Mouse (Mus musculus) limb, embryonic 10.5 days (tissue): ENCODE measurements around the gene Plxna1. TPM values are rescaled to one million over a fixed set of nuclear protein-coding genes. Genes with fewer than 3 reads are reported as not detected.

Experiments
- DNase-seq: peaks from one replicate; pipeline ENCODE4 v3.0.0-alpha.2; 2017; ENCODE audit warnings: low spot score
- H3K27ac ChIP-seq: fragments of 300-500 bp; sonication (generic); 2 replicates; pipeline ENCODE4 v1.5.1; 2016; ENCODE audit warnings: mild to moderate bottlenecking
- H3K27me3 ChIP-seq: fragments of 300-500 bp; sonication (generic); 2 replicates; pipeline ENCODE4 v1.6.1; 2016; ENCODE audit warnings: low read depth, mild to moderate bottlenecking; ENCODE audit not compliant: poor library complexity, severe bottlenecking
- H3K36me3 ChIP-seq: fragments of 300-500 bp; sonication (generic); 2 replicates; pipeline ENCODE4 v1.6.1; 2016; ENCODE audit warnings: mild to moderate bottlenecking, moderate library complexity
- H3K4me1 ChIP-seq: fragments of 300-500 bp; sonication (generic); 2 replicates; pipeline ENCODE4 v1.6.1; 2016
- H3K4me3 ChIP-seq: fragments of 300-500 bp; sonication (generic); 2 replicates; pipeline ENCODE4 v1.5.1; 2016; ENCODE audit warnings: mild to moderate bottlenecking, moderate library complexity
- H3K9me3 ChIP-seq: fragments of 300-500 bp; sonication (generic); replicated peaks from 2 replicates; pipeline ENCODE4 v1.6.1; 2016; ENCODE audit warnings: mild to moderate bottlenecking
- WGBS: fragments of 180-500 bp; shearing (Covaris S2); methylation state at CpG from one replicate; pipeline ENCODE4 v1.1.7; 2016; 5-methylcytosine and 5-hydroxymethylcytosine counted together
- polyA plus RNA-seq: library from polyadenylated mRNA; unstranded; fragments of >200 nt; fragmentation: Nextera tagmentation; extraction: Ambion mirVana; gene quantifications from 2 replicates; pipeline ENCODE4 v1.2.1, GENCODE M21; 2016

Gene Plxna1
- polyA plus RNA-seq = 28.6 and 29.5 TPM in 2 replicates

- Histone ChIP-seq H3K4me1 (peaks cover 39% of the 10 kb centered on the region), H3K27ac (peak within 1 kb of the TSS; percentile 96), H3K27me3 (peaks cover 15% of the 10 kb centered on the region), H3K9me3 (no peaks in the 10 kb centered on the region), H3K36me3 (peaks cover 6% of the 10 kb centered on the region), H3K4me3 (peak within 1 kb of the TSS; percentile 99)
- WGBS = 3% methylated on average over 94 of the region's 110 CpGs
- peak; percentile 88 for DNase-seq
Observed at GRCm38 (mm10) chr6:89362281-89363106, at the start of gene Plxna1. Gene Plxna1, minus strand, starts transcription at chr6:89362620.

GRCm38 (mm10) chr6:89409041-89409440 is 46.6 kb upstream of the Plxna1 start:
- H3K4me3 ChIP-seq = no peak overlapping the region
- 85% methylated on average over 1 of the region's 1 CpGs for WGBS
- no peak overlapping the region for H3K27ac ChIP-seq
- no peak for DNase-seq
- no peaks in the 10 kb centered on the region for H3K27me3 ChIP-seq
- no peaks in the 10 kb centered on the region for H3K9me3 ChIP-seq
- H3K4me1 ChIP-seq = no peaks in the 10 kb centered on the region
- H3K36me3 ChIP-seq = no peaks in the 10 kb centered on the region

- no peak overlapping the region for H3K27ac ChIP-seq
- DNase-seq = no peak
- no peaks in the 10 kb centered on the region for H3K4me1 ChIP-seq
Observed at GRCm38 (mm10) chr6:89408259-89408658, 45.8 kb upstream of the Plxna1 start.

GRCm38 (mm10) chr6:89407247-89407889 is 44.9 kb upstream of the Plxna1 start:
- WGBS = 92% methylated on average over 3 of the region's 3 CpGs
- Histone ChIP-seq H3K27me3 (no peaks in the 10 kb centered on the region), H3K4me1 (no peaks in the 10 kb centered on the region), H3K9me3 (no peaks in the 10 kb centered on the region), H3K4me3 (no peak overlapping the region), H3K27ac (no peak overlapping the region), H3K36me3 (no peaks in the 10 kb centered on the region)
- no peak for DNase-seq

More at GRCm38 (mm10) chr6:89408259-89408658, 45.8 kb upstream of the Plxna1 start:
- WGBS = 81% methylated on average over 5 of the region's 5 CpGs
- H3K4me3 ChIP-seq = no peak overlapping the region
- no peaks in the 10 kb centered on the region for H3K9me3 ChIP-seq
- H3K27me3 ChIP-seq = no peaks in the 10 kb centered on the region
- no peaks in the 10 kb centered on the region for H3K36me3 ChIP-seq

GRCm38 (mm10) chr6:89404964-89405363 is 42.5 kb upstream of the Plxna1 start:
- DNase-seq = no peak
- WGBS = 87% methylated on average over 2 of the region's 2 CpGs
- H3K4me3 ChIP-seq = no peak overlapping the region
- no peaks in the 10 kb centered on the region for H3K4me1 ChIP-seq
- H3K36me3 ChIP-seq = no peaks in the 10 kb centered on the region
- H3K9me3 ChIP-seq = no peaks in the 10 kb centered on the region
- no peaks in the 10 kb centered on the region for H3K27me3 ChIP-seq
- H3K27ac ChIP-seq = no peak overlapping the region

- H3K9me3 ChIP-seq = no peaks in the 10 kb centered on the region
- WGBS = 81% methylated on average over 2 of the region's 2 CpGs
- no peaks in the 10 kb centered on the region for H3K36me3 ChIP-seq
- H3K27me3 ChIP-seq = no peaks in the 10 kb centered on the region
- no peak overlapping the region for H3K4me3 ChIP-seq
- no peak overlapping the region for H3K27ac ChIP-seq
- DNase-seq = no peak
- H3K4me1 ChIP-seq = no peaks in the 10 kb centered on the region
Observed at GRCm38 (mm10) chr6:89403257-89404225, 41.1 kb upstream of the Plxna1 start.

- H3K27me3 ChIP-seq = no peaks in the 10 kb centered on the region
- WGBS = 67% methylated on average over 2 of the region's 2 CpGs
- H3K36me3 ChIP-seq = no peaks in the 10 kb centered on the region
- DNase-seq = no peak
- no peaks in the 10 kb centered on the region for H3K4me1 ChIP-seq
- H3K27ac ChIP-seq = no peak overlapping the region
- no peak overlapping the region for H3K4me3 ChIP-seq
- no peaks in the 10 kb centered on the region for H3K9me3 ChIP-seq
Observed at GRCm38 (mm10) chr6:89402406-89402805, 40.0 kb upstream of the Plxna1 start.

- H3K27ac ChIP-seq = no peak overlapping the region
- no peaks in the 10 kb centered on the region for H3K4me1 ChIP-seq
- DNase-seq = no peak
- H3K27me3 ChIP-seq = no peaks in the 10 kb centered on the region
- no peak overlapping the region for H3K4me3 ChIP-seq
- H3K9me3 ChIP-seq = no peaks in the 10 kb centered on the region
- WGBS = 97% methylated on average over 1 of the region's 1 CpGs
- H3K36me3 ChIP-seq = no peaks in the 10 kb centered on the region
Observed at GRCm38 (mm10) chr6:89399564-89399963, 37.1 kb upstream of the Plxna1 start.

- Histone ChIP-seq H3K36me3 (no peaks in the 10 kb centered on the region), H3K27ac (no peak overlapping the region), H3K4me1 (no peaks in the 10 kb centered on the region), H3K9me3 (no peaks in the 10 kb centered on the region), H3K4me3 (no peak overlapping the region), H3K27me3 (no peaks in the 10 kb centered on the region)
- WGBS = 89% methylated on average over 4 of the region's 4 CpGs
- no peak for DNase-seq
Observed at GRCm38 (mm10) chr6:89397919-89398318, 35.5 kb upstream of the Plxna1 start.

- no peaks in the 10 kb centered on the region for H3K27me3 ChIP-seq
- no peaks in the 10 kb centered on the region for H3K36me3 ChIP-seq
- H3K4me1 ChIP-seq = no peaks in the 10 kb centered on the region
- H3K9me3 ChIP-seq = no peaks in the 10 kb centered on the region
- DNase-seq = no peak
- H3K4me3 ChIP-seq = no peak overlapping the region
- H3K27ac ChIP-seq = no peak overlapping the region
- 92% methylated on average over 2 of the region's 2 CpGs for WGBS
Observed at GRCm38 (mm10) chr6:89393820-89394219, 31.4 kb upstream of the Plxna1 start.

- Histone ChIP-seq H3K27me3 (no peaks in the 10 kb centered on the region), H3K36me3 (no peaks in the 10 kb centered on the region), H3K9me3 (no peaks in the 10 kb centered on the region), H3K4me3 (no peak overlapping the region), H3K27ac (no peak overlapping the region), H3K4me1 (no peaks in the 10 kb centered on the region)
- WGBS = 87% methylated on average over 2 of the region's 2 CpGs
- DNase-seq = no peak
Observed at GRCm38 (mm10) chr6:89392213-89392612, 29.8 kb upstream of the Plxna1 start.

GRCm38 (mm10) chr6:89389771-89390170 is 27.4 kb upstream of the Plxna1 start:
- no peak for DNase-seq
- Histone ChIP-seq H3K36me3 (no peaks in the 10 kb centered on the region), H3K4me3 (no peak overlapping the region), H3K9me3 (no peaks in the 10 kb centered on the region), H3K27me3 (no peaks in the 10 kb centered on the region), H3K27ac (no peak overlapping the region), H3K4me1 (no peaks in the 10 kb centered on the region)
- WGBS = 71% methylated on average over 7 of the region's 7 CpGs
